Mouse (Mus musculus): Measurements from ENCODE around the gene Abhd16a. TPM values are rescaled to one million over a fixed set of nuclear protein-coding genes. Genes with fewer than 3 reads are reported as not detected.
A peak's percentile ranks its signal among the peaks of the same experiment; 100 is the strongest.

Abhd16a gene
- polyA plus RNA-seq, 1 experiment: 119 TPM

GRCm38 (mm10) chr17:35060737-35061297 lies 28.2 kb upstream of the Abhd16a start:
- Histone ChIP-seq H3K36me3 (ENCODE audit: control insufficient read depth, insufficient read depth, low read length) (peaks cover 9% of the 10 kb centered on the region), H3K4me3 (ENCODE audit: extremely low read depth, insufficient read depth, insufficient read length) (no peak overlapping the region), H3K27me3 (ENCODE audit: control insufficient read depth, insufficient read depth, low read length) (no peaks in the 10 kb centered on the region), H3K4me1 (ENCODE audit: control insufficient read depth, insufficient read depth, insufficient read length) (peaks cover 15% of the 10 kb centered on the region), H3K27ac (ENCODE audit: insufficient read depth, low read length) (no peak overlapping the region)
- no peak for DNase-seq (ENCODE audit: low read depth in 1 of 2, low spot score in 2 of 2)
- WGBS: 87% methylated on average over 22 of the region's 22 CpGs
- no peak for TF ChIP-seq CTCF (IDR thresholded peaks at IDR 0.05; ENCODE audit: extremely low read depth, insufficient read depth, insufficient read length, insufficient replicate concordance)
- TF ChIP-seq POLR2A (IDR thresholded peaks at IDR 0.05; ENCODE audit: low read depth, low read length): no peak

GRCm38 (mm10) chr17:35061299-35061698 lies 27.8 kb upstream of the Abhd16a start:
- Histone ChIP-seq H3K4me1 (ENCODE audit: control insufficient read depth, insufficient read depth, insufficient read length) (peaks cover 15% of the 10 kb centered on the region), H3K36me3 (ENCODE audit: control insufficient read depth, insufficient read depth, low read length) (peaks cover 6% of the 10 kb centered on the region), H3K27ac (ENCODE audit: insufficient read depth, low read length) (no peak overlapping the region), H3K27me3 (ENCODE audit: control insufficient read depth, insufficient read depth, low read length) (no peaks in the 10 kb centered on the region), H3K4me3 (ENCODE audit: extremely low read depth, insufficient read depth, insufficient read length) (no peak overlapping the region)
- 89% methylated on average over 8 of the region's 8 CpGs for WGBS
- DNase-seq (ENCODE audit: low read depth in 1 of 2, low spot score in 2 of 2): no peak
- no peak for TF ChIP-seq POLR2A (IDR thresholded peaks at IDR 0.05; ENCODE audit: low read depth, low read length)
- no peak for TF ChIP-seq CTCF (IDR thresholded peaks at IDR 0.05; ENCODE audit: extremely low read depth, insufficient read depth, insufficient read length, insufficient replicate concordance)

GRCm38 (mm10) chr17:35063466-35063865 lies 25.6 kb upstream of the Abhd16a start:
- Histone ChIP-seq H3K27me3 (ENCODE audit: control insufficient read depth, insufficient read depth, low read length) (no peaks in the 10 kb centered on the region; the same call in 1 of the 2 replicates), H3K27ac (ENCODE audit: insufficient read depth, low read length) (no peak overlapping the region), H3K4me3 (ENCODE audit: extremely low read depth, insufficient read depth, insufficient read length) (no peak overlapping the region), H3K36me3 (ENCODE audit: control insufficient read depth, insufficient read depth, low read length) (no peaks in the 10 kb centered on the region), H3K4me1 (ENCODE audit: control insufficient read depth, insufficient read depth, insufficient read length) (peaks cover 15% of the 10 kb centered on the region)
- no peak for DNase-seq (ENCODE audit: low read depth in 1 of 2, low spot score in 2 of 2)
- WGBS: 92% methylated on average over 3 of the region's 3 CpGs
- no peak for TF ChIP-seq CTCF (IDR thresholded peaks at IDR 0.05; ENCODE audit: extremely low read depth, insufficient read depth, insufficient read length, insufficient replicate concordance)
- no peak for TF ChIP-seq POLR2A (IDR thresholded peaks at IDR 0.05; ENCODE audit: low read depth, low read length)

- Histone ChIP-seq H3K4me3 (ENCODE audit: extremely low read depth, insufficient read depth, insufficient read length) (no peak overlapping the region), H3K27ac (ENCODE audit: insufficient read depth, low read length) (no peak overlapping the region), H3K27me3 (ENCODE audit: control insufficient read depth, insufficient read depth, low read length) (no peaks in the 10 kb centered on the region; the same call in 1 of the 2 replicates), H3K36me3 (ENCODE audit: control insufficient read depth, insufficient read depth, low read length) (no peaks in the 10 kb centered on the region), H3K4me1 (ENCODE audit: control insufficient read depth, insufficient read depth, insufficient read length) (peaks cover 12% of the 10 kb centered on the region)
- 51% methylated on average over 10 of the region's 10 CpGs for WGBS
- no peak for DNase-seq (ENCODE audit: low read depth in 1 of 2, low spot score in 2 of 2)
- no peak for TF ChIP-seq POLR2A (IDR thresholded peaks at IDR 0.05; ENCODE audit: low read depth, low read length)
- no peak for TF ChIP-seq CTCF (IDR thresholded peaks at IDR 0.05; ENCODE audit: extremely low read depth, insufficient read depth, insufficient read length, insufficient replicate concordance)
Observed at GRCm38 (mm10) chr17:35064378-35064877, 24.6 kb upstream of the Abhd16a start.

- peak within 1 kb of the TSS; percentile 49 for H3K4me3 ChIP-seq (ENCODE audit: extremely low read depth, insufficient read depth, insufficient read length)
- peaks cover 8% of the 10 kb centered on the region for H3K4me1 ChIP-seq (ENCODE audit: control insufficient read depth, insufficient read depth, insufficient read length)
- DNase-seq (ENCODE audit: low read depth in 1 of 2, low spot score in 2 of 2): peak in 1 of 2 experiments; percentile 30
- no peaks in the 10 kb centered on the region; the same call in 1 of the 2 replicates for H3K27me3 ChIP-seq (ENCODE audit: control insufficient read depth, insufficient read depth, low read length)
- no peak within 1 kb of the TSS for H3K27ac ChIP-seq (ENCODE audit: insufficient read depth, low read length)
- 2% methylated on average over 48 of the region's 48 CpGs for WGBS
- no peaks in the 10 kb centered on the region for H3K36me3 ChIP-seq (ENCODE audit: control insufficient read depth, insufficient read depth, low read length)
- TF ChIP-seq POLR2A (IDR thresholded peaks at IDR 0.05; ENCODE audit: low read depth, low read length) (no peak), CTCF (IDR thresholded peaks at IDR 0.05; ENCODE audit: extremely low read depth, insufficient read depth, insufficient read length, insufficient replicate concordance) (no peak)
Observed at GRCm38 (mm10) chr17:35064951-35065947, 23.8 kb upstream of the Abhd16a start, which contains the start of gene Ly6g6c. Gene Ly6g6c (plus strand): TSS chr17:35065388.

- no peak for DNase-seq (ENCODE audit: low read depth in 1 of 2, low spot score in 2 of 2)
- Histone ChIP-seq H3K27ac (ENCODE audit: insufficient read depth, low read length) (no peak within 1 kb of the TSS), H3K27me3 (ENCODE audit: control insufficient read depth, insufficient read depth, low read length) (no peaks in the 10 kb centered on the region; the same call in 1 of the 2 replicates), H3K4me1 (ENCODE audit: control insufficient read depth, insufficient read depth, insufficient read length) (peaks cover 8% of the 10 kb centered on the region), H3K36me3 (ENCODE audit: control insufficient read depth, insufficient read depth, low read length) (no peaks in the 10 kb centered on the region), H3K4me3 (ENCODE audit: extremely low read depth, insufficient read depth, insufficient read length) (peak within 1 kb of the TSS; percentile 49)
- no peak for TF ChIP-seq CTCF (IDR thresholded peaks at IDR 0.05; ENCODE audit: extremely low read depth, insufficient read depth, insufficient read length, insufficient replicate concordance)
- TF ChIP-seq POLR2A (IDR thresholded peaks at IDR 0.05; ENCODE audit: low read depth, low read length): no peak
- 61% methylated on average over 10 of the region's 10 CpGs for WGBS
Observed at GRCm38 (mm10) chr17:35066084-35066483, 23.0 kb upstream of the Abhd16a start, which contains the start of gene Mpig6b. Gene Mpig6b (minus strand): TSS chr17:35066184.
